Mouse (Mus musculus): ENCODE data around the gene Akap11. TPM values are rescaled to one million over a fixed set of nuclear protein-coding genes. Genes with fewer than 3 reads are reported as not detected.

The Akap11 gene
- polyA plus RNA-seq, 2 experiments = 5.4 to 8.2 TPM

GRCm38 (mm10) chr14:78537551-78537950 is 943 bp upstream of the Akap11 start:
- Histone ChIP-seq H3K27ac (no peak overlapping the region), H3K4me3 (ENCODE audit: insufficient read depth in 1 of 2, low read depth in 2 of 2, low read length in 2 of 2) (peak overlapping the region in 1 of 2 experiments; percentile 91; a peak in 1 of 4 replicates), H3K4me1 (replicated peaks; ENCODE audit: control insufficient read depth in 2 of 2, insufficient read depth in 2 of 2, low read length in 1 of 2) (peaks cover 7 to 17% of the 10 kb centered on the region in 2 experiments; a peak in 3 of 4 replicates), H3K9me3 (ENCODE audit: control insufficient read depth, low read length) (no peaks in the 10 kb centered on the region), H3K36me3 (replicated peaks; ENCODE audit: control insufficient read depth, insufficient read depth, low read depth) (no peaks in the 10 kb centered on the region), H3K4me2 (ENCODE audit: low read depth) (peak overlapping the region; percentile 92), H3K27me3 (ENCODE audit: control insufficient read depth, insufficient read depth, low read length) (no peaks in the 10 kb centered on the region), H3K9ac (replicated peaks) (no peak overlapping the region)
- WGBS (ENCODE audit: insufficient replicate concordance) = 58% methylated on average over 6 of the region's 6 CpGs
- no peak for ATAC-seq (ENCODE audit: insufficient read depth)
- DNase-seq (ENCODE audit: low read depth in 3 of 3, low spot score in 3 of 3) = no peak
- TF ChIP-seq EP300 (IDR thresholded peaks at IDR 0.05; ENCODE audit: low read depth) = no peak
- no peak for TF ChIP-seq CTCF (IDR thresholded peaks at IDR 0.05; ENCODE audit: low read depth)

DNA sequence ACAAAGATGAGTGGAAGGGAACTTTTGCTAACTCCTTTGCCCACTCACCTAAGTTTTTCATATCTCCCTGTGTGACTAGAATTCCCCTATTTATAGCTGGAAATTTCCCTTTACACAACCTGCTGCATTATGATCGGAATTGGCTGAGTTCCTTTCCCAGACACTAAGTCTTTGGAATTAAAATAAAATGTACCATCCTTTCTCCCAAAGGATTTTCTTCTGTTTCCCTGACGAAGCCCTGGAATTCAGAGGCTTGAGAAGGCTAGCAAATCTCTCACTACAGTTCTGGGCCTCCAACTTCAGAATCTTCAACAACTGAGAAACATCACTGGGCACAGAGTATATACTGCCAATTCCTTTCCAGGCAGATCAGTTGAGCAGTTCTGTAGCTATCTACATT is 1.2 kb downstream of the Akap11 start:
- H3K4me3 ChIP-seq (ENCODE audit: insufficient read depth in 1 of 2, low read depth in 2 of 2, low read length in 2 of 2) = peak overlapping the region; percentile 24 to 91; a peak in 3 of 4 replicates
- TF ChIP-seq EP300 (IDR thresholded peaks at IDR 0.05; ENCODE audit: low read depth) = no peak
- TF ChIP-seq CTCF (IDR thresholded peaks at IDR 0.05; ENCODE audit: low read depth) = no peak
- H3K27ac ChIP-seq = peak overlapping the region; percentile 7; the same call in 1 of the 2 replicates

GRCm38 (mm10) chr14:78534651-78535050 is 2.0 kb downstream of the Akap11 start:
- peaks cover 12 to 29% of the 10 kb centered on the region in 2 experiments; a peak in 3 of 4 replicates for H3K4me1 ChIP-seq (replicated peaks; ENCODE audit: control insufficient read depth in 2 of 2, insufficient read depth in 2 of 2, low read length in 1 of 2)
- no peaks in the 10 kb centered on the region for H3K9me3 ChIP-seq (ENCODE audit: control insufficient read depth, low read length)
- no peaks in the 10 kb centered on the region for H3K27me3 ChIP-seq (ENCODE audit: control insufficient read depth, insufficient read depth, low read length)
- no peak overlapping the region for H3K4me3 ChIP-seq (ENCODE audit: insufficient read depth in 1 of 2, low read depth in 2 of 2, low read length in 2 of 2)
- WGBS (ENCODE audit: insufficient replicate concordance) = 90% methylated on average over 5 of the region's 5 CpGs
- DNase-seq (ENCODE audit: low read depth in 3 of 3, low spot score in 3 of 3) (no peak), ATAC-seq (ENCODE audit: insufficient read depth) (no peak)
- H3K9ac ChIP-seq (replicated peaks) = no peak overlapping the region; the same call in 1 of the 2 replicates
- H3K27ac ChIP-seq = no peak overlapping the region
- H3K36me3 ChIP-seq (replicated peaks; ENCODE audit: control insufficient read depth, insufficient read depth, low read depth) = no peaks in the 10 kb centered on the region
- TF ChIP-seq CTCF (IDR thresholded peaks at IDR 0.05; ENCODE audit: low read depth) = no peak
- no peak for TF ChIP-seq EP300 (IDR thresholded peaks at IDR 0.05; ENCODE audit: low read depth)
- peak overlapping the region; percentile 18; the same call in 1 of the 2 replicates for H3K4me2 ChIP-seq (ENCODE audit: low read depth)

More for the DNA sequence above, 1.2 kb downstream of the Akap11 start:
- H3K9me3 ChIP-seq (ENCODE audit: control insufficient read depth, low read length) = no peaks in the 10 kb centered on the region
- no peak for ATAC-seq (ENCODE audit: insufficient read depth)
- H3K4me2 ChIP-seq (ENCODE audit: low read depth) = peak overlapping the region; percentile 92
- no peaks in the 10 kb centered on the region for H3K36me3 ChIP-seq (replicated peaks; ENCODE audit: control insufficient read depth, insufficient read depth, low read depth)
- peak overlapping the region; percentile 91 for H3K9ac ChIP-seq (replicated peaks)
- no peak for DNase-seq (ENCODE audit: low read depth in 3 of 3, low spot score in 3 of 3)
- H3K4me1 ChIP-seq (replicated peaks; ENCODE audit: control insufficient read depth in 2 of 2, insufficient read depth in 2 of 2, low read length in 1 of 2) = peaks cover 7 to 25% of the 10 kb centered on the region in 2 experiments; a peak in 3 of 4 replicates
- WGBS (ENCODE audit: insufficient replicate concordance) = 61% methylated on average over 2 of the region's 2 CpGs
- no peaks in the 10 kb centered on the region for H3K27me3 ChIP-seq (ENCODE audit: control insufficient read depth, insufficient read depth, low read length)

DNA sequence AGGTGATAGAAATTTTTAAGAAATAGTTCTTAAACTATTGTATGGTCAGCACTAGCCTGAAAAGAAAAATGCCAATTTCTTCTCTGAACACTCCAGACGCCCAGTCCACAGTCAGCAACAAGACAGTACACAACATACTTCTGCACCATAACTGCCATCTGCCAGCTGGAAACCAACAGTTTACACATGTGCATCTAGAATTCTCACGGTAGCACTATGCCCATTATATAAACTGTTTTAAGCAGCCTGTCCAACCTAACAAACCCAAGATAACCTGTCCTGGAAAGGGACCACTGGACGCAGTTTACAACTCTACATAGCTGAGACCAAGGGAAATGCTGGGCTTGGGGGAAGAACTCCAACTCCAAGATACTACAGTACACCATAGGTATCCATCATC is 2.9 kb downstream of the Akap11 start:
- no peak for DNase-seq (ENCODE audit: low read depth in 3 of 3, low spot score in 3 of 3)
- H3K4me3 ChIP-seq (ENCODE audit: insufficient read depth in 1 of 2, low read depth in 2 of 2, low read length in 2 of 2) = no peak overlapping the region
- no peak overlapping the region for H3K4me2 ChIP-seq (ENCODE audit: low read depth)
- no peak overlapping the region for H3K27ac ChIP-seq
- no peak for TF ChIP-seq CTCF (IDR thresholded peaks at IDR 0.05; ENCODE audit: low read depth)
- no peak for TF ChIP-seq EP300 (IDR thresholded peaks at IDR 0.05; ENCODE audit: low read depth)
- no peaks in the 10 kb centered on the region for H3K27me3 ChIP-seq (ENCODE audit: control insufficient read depth, insufficient read depth, low read length)
- H3K36me3 ChIP-seq (replicated peaks; ENCODE audit: control insufficient read depth, insufficient read depth, low read depth) = no peaks in the 10 kb centered on the region
- no peaks in the 10 kb centered on the region for H3K9me3 ChIP-seq (ENCODE audit: control insufficient read depth, low read length)
- WGBS (ENCODE audit: insufficient replicate concordance) = 69% methylated on average over 3 of the region's 3 CpGs
- no peak overlapping the region for H3K9ac ChIP-seq (replicated peaks)
- H3K4me1 ChIP-seq (replicated peaks; ENCODE audit: control insufficient read depth in 2 of 2, insufficient read depth in 2 of 2, low read length in 1 of 2) = peaks cover 15 to 35% of the 10 kb centered on the region in 2 experiments
- no peak for ATAC-seq (ENCODE audit: insufficient read depth)

- Histone ChIP-seq H3K27ac (no peak overlapping the region; the same call in 1 of the 2 replicates), H3K9ac (replicated peaks) (no peak overlapping the region), H3K27me3 (ENCODE audit: control insufficient read depth, insufficient read depth, low read length) (no peaks in the 10 kb centered on the region), H3K4me2 (ENCODE audit: low read depth) (no peak overlapping the region; the same call in 1 of the 2 replicates), H3K36me3 (replicated peaks; ENCODE audit: control insufficient read depth, insufficient read depth, low read depth) (no peaks in the 10 kb centered on the region), H3K4me1 (replicated peaks; ENCODE audit: control insufficient read depth in 2 of 2, insufficient read depth in 2 of 2, low read length in 1 of 2) (peaks cover 15 to 31% of the 10 kb centered on the region in 2 experiments), H3K4me3 (ENCODE audit: insufficient read depth in 1 of 2, low read depth in 2 of 2, low read length in 2 of 2) (no peak overlapping the region), H3K9me3 (ENCODE audit: control insufficient read depth, low read length) (no peaks in the 10 kb centered on the region)
- TF ChIP-seq EP300 (IDR thresholded peaks at IDR 0.05; ENCODE audit: low read depth) = no peak
- no peak for TF ChIP-seq CTCF (IDR thresholded peaks at IDR 0.05; ENCODE audit: low read depth)
- DNase-seq (ENCODE audit: low read depth in 3 of 3, low spot score in 3 of 3) (no peak), ATAC-seq (ENCODE audit: insufficient read depth) (no peak)
- WGBS (ENCODE audit: insufficient replicate concordance) = 63% methylated on average over 6 of the region's 6 CpGs
Measured at GRCm38 (mm10) chr14:78532345-78532744, 4.3 kb downstream of the Akap11 start.

Data from liver, embryonic 14.5 days (tissue).